Comparison of ENCODE assay signal across 9 mouse cellular contexts in genomic region chr1:141464576-141464975, GRCm38 (mm10).
"Had no signal": no experiment of that assay in that cellular context is flagged by ENCODE, and none has a peak within 500 bp of the region (broad histone marks: within the 10 kb centered on the region; RNA-seq: fewer than 3 reads in every experiment).

No protein-coding gene starts in this region.

- H3K27ac ChIP-seq: limb, embryonic 12.5 days; liver, embryonic 13.5 days; lung, embryonic 15.5 days; neural tube, embryonic 12.5 days; stomach, postnatal 0 days had no signal

- H3K36me3 ChIP-seq: limb, embryonic 12.5 days; liver, embryonic 13.5 days; lung, embryonic 15.5 days; neural tube, embryonic 12.5 days had no signal

- H3K4me3 ChIP-seq: limb, embryonic 12.5 days; liver, embryonic 13.5 days; lung, embryonic 15.5 days; neural tube, embryonic 12.5 days had no signal

- H3K4me1 ChIP-seq: limb, embryonic 12.5 days; liver, embryonic 13.5 days; lung, embryonic 15.5 days; neural tube, embryonic 12.5 days had no signal

- H3K27me3 ChIP-seq: limb, embryonic 12.5 days; liver, embryonic 13.5 days; lung, embryonic 15.5 days; neural tube, embryonic 12.5 days had no signal

- ATAC-seq: liver, postnatal 0 days had no signal

- H3K9me3 ChIP-seq: limb, embryonic 12.5 days; liver, embryonic 13.5 days; lung, embryonic 15.5 days; neural tube, embryonic 12.5 days had no signal

- DNase-seq: kidney, postnatal 36 days; liver; liver, embryonic 13.5 days; liver, postnatal 0 days; midbrain, embryonic 14.5 days had no signal

- H3K9ac ChIP-seq: limb, embryonic 12.5 days; liver, embryonic 13.5 days; liver, postnatal 0 days; lung, embryonic 15.5 days; neural tube, embryonic 12.5 days had no signal

- H3K4me2 ChIP-seq: limb, embryonic 12.5 days; liver, embryonic 13.5 days; lung, embryonic 15.5 days; neural tube, embryonic 12.5 days had no signal
